Mouse (Mus musculus) cerebellum, adult 8-10 months (tissue): ENCODE data around the gene Erbb3.

ENCODE experiments used
- DNase-seq: peaks from one replicate; pipeline ENCODE4 v3.0.0; 2022

Gene Erbb3

DNA sequence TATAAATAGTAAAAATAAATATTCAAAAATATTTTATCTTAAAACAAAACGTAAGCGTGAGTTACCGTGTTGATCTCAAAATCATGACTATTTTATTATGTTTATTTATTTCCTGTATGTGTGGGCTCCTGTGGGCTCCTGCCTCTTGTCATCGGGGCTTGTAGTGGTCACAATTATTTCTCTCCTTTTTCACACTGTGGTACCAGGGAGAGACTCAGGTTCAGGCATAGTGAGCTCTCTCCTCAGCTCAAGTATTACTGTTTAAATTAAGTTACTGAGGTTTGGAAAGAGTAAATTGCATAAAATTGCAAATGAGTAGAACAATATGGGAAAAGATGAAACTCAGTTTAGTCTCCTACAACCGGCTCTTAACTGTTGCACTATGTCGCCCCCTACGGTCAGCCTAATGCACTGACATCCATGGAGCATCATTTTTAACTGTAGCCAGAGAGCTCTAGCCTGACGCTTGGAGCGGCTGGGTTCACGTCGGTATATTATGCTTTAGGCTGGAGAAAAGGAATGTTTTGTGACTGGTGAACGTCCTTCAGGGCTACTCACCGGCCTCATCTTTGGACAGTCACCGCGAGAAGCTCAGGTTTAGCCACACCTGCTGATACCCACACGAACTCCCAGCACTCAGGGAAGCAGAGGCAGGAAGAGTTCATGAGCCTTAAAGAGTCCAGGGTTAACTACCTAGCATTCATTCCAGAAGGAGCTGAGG is 23.1 kb upstream of the Erbb3 start:
- DNase-seq, result peak; percentile 73

DNA sequence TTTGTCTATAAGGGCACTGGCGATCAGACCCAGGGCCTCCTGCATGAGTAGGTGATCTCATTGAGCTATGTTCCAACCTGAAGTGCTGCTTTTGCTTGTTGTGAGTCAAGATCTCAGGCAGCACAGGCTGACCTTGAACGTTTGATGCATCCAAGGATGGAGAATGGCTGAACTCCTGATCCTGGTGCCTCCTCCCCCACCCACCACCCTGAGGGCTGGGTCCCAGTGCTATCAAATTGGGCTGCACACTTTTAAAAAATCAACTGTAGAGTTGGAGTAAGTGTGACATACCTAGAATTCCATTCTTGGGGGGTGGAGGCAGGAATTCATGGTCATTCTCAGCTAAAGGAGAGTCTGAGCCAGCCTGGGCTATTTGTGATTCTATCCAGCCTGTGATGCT is 17.0 kb upstream of the Erbb3 start:
- DNase-seq, result no peak

DNA sequence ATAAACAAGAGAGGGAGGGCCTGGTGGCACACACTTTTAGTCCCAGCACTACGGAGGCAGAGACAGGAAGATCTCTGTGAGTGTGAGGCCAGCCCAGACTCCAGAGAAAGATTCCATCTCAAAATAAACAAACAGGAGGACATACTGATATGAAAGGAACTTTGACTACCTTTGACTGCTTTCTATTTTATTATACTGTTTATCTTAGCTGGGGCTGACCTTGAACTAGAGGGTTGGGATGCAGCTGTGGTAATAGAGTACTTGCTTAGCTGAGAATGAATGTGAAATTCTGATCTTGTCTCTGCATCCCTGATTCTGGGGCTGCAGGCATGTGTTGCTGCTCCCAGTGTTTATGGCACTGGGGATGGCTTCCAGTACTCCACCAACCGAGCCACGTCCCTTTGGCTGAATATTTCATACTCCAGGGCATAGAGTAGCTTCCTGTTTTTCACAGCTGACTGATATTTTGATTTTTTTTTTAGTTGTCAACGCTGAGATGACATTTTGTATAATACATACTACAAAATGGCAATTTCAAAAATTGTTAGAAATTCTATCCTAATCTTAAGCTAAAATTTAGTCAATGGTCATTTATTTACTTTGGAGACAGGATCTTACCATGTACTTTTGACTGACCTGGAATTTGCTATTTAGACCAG is 13.1 kb upstream of the Erbb3 start:
- no peak for DNase-seq

DNA sequence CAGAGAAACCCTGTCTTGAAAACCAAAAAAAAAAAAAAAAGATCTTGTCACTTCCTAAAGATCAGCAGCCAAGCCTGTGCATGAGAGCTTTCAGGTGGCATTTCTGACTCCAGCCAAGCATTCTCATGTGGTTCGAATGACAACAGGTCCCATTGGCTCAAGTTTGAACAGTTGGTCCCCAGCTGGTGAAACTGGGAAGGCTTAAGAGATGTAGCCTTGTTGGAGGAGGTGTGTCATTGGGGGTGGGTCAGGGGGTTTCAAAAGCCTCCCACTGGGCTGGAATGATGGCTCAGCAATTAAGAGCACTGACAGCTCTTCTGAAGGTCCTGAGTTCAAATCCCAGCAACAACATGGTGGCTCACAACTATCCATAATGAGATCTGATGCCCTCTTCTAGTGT is 12.0 kb upstream of the Erbb3 start:
- DNase-seq, result no peak

DNA sequence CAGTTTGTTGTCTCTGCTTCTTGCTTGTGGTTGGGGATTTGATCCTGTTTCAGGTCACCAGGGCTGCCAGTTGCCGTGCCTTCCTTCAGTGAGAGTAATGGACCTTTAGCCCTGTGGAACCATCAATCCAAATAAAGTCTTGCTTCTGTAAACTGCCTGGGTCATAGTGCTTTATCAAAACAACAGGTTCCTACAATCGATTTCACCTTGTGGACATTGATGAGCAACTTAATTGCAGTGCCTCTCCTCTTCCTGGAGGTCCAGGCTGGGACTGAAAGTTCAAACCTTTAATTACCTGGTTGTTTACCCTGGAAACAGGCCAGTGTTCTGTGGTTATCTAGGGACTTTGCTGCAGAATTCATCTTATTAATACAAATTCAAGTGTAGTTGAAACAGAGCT is 9.0 kb upstream of the Erbb3 start:
- DNase-seq, result no peak

DNA sequence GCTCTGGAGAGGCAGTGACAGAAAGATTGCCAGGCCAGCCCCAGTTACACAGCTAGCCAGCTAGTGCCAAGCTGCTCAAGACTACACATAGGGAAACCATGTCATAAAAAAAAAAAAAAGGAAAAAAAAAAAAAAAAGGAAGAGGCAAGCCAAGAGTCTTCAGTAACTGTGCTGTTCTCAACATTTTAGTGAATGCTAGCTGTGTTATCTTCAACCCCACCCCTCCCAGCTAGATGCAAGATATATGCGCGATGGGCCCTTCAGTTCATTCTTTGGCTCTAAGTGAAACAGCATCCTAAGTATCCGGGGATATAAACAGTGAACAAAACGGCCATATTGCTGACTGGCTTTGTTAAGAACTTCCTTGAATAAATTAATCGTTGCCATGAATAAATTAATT is 3.3 kb upstream of the Erbb3 start:
- DNase-seq, result no peak

DNA sequence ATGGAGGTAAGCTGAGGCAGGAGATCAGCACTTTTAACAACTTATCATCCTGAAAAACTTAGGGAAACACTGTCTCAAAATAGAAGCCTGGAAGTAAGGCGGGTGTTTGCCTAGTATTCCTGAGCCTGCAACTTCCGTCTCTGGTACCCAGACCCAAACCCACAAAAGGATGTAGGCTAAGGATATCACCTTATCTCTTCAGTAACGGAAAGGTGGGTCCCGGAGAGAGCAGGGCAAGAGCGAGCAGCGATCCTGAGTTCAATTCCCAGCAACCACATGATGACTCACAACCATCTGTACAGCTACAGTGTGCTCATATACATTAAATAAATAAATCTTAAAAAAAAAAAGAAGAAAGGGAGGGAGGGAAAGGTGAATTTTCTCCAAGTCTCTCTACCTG is 2.0 kb upstream of the Erbb3 start:
- no peak for DNase-seq

DNA sequence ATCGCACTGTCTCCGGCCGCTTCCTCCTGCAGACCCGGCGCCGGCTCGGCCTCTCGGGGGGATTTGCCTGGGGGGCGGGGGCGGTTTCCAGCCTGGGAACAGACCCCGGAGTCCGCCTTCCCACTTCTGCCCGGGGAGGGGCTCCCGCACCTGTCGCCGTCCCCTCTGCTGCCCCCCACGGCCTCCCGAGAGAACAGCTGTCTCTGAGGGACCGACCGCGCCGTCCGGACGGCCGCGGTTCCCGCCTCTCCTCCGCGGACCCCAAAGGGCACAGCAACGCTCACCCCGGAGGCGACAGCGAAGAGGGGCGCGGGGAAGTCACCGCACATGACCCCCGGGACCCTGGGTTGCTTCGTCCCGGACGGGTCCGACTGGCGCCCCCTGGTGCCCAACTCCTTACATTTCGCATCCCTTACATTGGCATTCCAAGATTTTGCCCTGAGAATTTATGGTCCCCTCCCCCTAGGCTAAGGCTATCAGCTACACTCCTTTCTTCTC is 790 bp upstream of the Erbb3 start:
- DNase-seq, result peak; percentile 64

DNA sequence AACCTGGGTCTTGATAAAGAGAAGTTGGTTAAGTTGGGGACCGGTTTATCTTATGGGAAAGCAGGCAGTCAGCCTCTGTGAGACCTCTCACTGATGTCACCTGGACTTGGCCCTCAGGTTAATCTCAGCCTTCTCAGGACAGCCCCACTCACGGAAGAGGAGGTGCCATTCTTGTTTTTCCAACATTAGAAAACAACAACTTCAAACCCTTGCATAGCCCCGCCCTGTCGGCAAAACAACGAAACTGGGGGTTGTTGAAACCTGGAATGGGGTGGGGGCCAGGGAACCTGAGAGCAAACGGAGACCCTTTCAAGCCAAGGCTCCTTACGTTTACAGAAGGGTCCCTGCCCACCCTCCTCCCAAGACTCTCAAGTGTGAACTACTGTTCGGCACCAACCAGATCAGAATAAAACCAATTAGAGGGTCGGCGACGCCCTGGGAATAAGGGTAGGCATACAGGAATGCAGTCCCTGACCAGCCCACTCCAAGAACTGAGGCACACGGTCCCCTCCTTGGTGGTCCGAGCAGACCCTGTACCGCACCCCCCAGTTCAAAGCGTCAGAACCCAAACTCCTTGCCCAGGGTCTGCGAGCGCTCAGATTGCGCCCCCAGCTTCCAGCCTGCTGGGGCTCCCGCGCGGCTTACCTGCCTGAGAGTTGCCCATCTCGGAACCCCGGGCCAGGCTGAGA is 533 bp downstream of the Erbb3 start:
- no peak for DNase-seq

DNA sequence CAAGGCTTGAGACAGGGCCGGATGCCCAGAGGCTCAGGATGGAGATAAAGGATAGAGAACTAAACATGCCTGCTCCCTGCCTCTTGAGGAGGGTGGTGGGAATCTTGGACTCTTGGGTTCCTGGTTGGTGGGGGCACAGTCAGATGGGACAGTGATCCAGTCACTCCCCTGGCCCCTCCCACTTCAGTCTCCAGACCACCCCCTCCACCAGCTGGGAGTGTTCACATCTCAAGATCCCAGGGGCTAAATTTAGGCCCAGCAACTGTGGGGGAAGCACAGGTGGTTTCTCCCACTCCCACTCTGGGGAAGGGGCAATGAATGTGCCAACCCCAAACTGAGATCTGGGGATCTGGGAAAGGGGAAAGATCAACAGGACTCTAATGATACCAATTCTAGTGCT is 1.3 kb downstream of the Erbb3 start:
- DNase-seq, result no peak

DNA sequence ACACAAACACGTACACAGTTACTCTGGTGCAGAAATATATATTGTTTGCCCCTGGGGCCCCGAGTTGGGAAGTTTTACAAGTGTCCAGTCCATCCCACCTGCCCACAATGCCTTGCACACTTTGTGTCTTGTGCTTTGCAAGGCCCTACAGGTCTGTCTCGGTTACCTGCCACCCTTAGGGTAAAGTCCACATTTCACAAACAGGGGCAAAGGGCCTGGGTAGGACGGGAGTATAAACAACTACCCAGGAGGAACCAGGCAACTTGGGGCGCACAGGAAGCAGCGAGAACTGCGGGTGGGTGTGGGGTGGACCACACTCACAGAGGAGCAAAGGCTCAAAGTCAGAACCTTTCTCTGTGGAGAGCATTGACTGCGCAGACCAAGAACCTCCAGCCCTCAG is 1.8 kb downstream of the Erbb3 start:
- DNase-seq, result no peak

DNA sequence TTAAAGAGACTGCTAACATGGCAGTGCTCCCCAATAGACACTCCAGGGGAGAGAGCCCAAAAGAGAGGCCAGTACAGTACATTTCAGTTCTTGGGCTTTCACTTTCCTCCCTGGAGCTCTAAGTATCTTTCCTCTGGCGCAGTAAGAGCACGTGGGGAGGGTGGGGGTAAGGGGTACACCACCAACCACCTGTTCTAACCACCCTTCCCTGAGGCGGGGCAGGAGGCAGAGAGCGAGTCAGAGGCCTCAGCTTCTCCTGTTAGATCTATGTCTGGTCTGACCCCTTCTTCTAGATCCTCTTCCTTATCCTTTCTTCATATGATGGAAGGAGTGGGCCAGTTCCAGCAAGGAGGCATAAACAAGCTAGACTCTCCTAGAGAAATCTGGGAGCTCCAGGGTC is 2.3 kb downstream of the Erbb3 start:
- DNase-seq, result no peak

DNA sequence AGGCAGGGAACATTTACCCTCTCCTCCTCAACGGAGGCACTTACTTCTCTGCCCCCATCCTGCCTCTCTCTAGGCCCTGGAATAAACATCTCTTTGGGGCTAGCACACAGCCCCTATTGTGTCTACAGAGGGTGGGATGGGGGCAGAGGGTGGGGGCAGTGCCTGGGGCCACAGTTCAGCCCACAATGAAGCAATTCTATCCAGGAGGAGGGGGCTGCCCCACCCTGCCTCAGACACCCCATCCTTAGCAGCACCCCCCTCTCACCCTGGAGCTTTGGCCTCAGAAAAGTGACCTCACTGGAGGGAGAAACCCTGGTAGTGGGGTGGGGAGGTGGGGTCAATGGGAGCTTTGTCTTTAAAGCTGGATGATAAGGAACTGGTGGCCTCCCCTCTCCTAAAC is 2.9 kb downstream of the Erbb3 start:
- no peak for DNase-seq

DNA sequence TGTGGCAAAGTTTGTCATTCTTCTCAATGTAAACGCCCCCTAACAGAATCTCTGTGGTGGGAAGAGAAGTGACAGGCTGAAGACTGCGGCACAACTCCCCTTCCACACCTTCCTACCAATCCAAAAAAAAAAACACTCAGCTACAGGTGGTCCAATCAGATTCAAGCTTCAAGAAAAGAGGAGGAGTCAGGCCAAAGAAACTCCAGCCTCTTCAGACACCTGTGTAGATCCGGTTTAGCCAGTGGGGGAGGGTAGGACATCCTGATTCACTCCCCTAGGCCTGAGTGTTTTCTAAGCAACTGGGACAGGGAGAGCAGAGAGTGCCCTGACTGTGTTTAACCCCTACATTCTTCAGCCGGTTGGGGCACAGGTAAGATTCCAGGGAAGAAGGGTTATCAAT is 5.1 kb downstream of the Erbb3 start:
- no peak for DNase-seq

DNA sequence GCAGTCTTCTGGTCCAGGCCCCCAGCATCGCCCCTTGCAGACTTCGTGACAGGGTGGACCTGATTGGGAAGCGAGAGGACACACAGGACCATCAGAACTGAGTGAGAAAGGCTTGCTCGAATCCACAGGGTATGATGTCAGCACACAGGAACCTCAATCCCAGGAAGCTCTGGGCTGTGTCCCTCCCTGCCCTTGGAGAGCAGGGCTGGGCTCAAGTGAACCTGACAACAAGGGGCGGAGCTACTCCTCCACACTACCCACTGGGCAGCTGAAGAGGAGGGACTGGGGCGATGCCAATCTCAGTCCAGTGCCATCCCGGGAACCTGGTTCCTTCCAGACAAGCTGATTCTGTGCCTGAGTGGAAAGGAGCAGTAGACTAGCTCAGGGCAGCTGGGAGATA is 5.8 kb downstream of the Erbb3 start:
- DNase-seq, result peak; percentile 45

DNA sequence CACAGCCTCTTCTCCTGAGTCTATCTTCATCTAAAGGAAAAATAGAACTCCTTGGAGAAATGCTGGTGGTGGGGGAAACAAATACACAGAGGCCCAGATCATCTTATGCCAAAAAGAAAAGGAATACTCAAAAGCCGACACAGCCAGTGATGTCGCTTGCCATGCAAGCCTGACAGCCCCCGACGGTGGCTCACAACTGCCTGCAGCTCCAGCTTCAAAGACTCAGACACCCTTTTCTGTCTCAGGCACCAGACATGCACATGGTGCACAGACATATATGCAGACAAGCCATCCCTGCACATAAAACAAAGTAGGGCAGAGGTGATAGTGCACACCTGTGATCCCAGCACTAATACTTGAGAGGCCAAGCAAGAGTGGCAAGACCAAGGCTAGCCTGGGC is 9.7 kb downstream of the Erbb3 start:
- no peak for DNase-seq

DNA sequence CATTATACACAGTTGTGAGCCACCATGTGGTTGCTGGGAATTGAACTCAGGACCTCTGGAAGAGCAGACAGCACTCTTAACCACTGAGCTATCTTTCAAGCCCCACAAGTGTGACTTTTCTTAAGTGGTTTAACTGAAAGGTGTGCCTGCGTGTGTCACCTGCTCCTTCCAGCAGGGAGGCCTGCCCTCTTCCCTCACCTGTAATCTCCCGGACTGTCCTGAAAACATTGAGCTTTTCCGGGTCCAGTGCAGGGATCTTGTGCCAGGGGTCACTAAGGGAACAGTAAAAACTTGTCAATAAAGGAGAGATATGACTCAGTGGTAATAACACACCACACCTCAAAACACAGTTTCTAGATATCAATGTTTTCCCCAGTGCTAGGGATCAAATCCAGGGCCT is 10.2 kb downstream of the Erbb3 start:
- DNase-seq, result no peak

DNA sequence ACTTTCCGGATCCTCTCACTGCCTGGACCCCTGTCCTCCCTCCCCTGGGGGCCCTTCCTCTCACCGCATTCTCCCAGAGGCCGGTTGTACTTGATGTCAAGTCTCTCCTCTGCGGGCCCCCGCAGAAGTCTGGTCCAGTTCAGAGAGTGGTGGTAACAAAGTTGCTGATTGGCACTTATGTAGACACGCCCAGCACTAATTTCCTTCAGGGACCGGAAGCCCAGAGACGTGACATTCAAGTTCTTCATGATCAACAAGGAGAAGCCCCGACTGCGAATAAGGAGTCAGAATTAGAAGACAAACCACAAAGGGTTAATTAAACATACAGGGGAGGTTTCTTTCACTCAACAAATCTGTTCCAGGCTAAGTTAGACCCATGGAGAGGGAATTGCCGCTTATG is 11.1 kb downstream of the Erbb3 start:
- DNase-seq, result no peak

DNA sequence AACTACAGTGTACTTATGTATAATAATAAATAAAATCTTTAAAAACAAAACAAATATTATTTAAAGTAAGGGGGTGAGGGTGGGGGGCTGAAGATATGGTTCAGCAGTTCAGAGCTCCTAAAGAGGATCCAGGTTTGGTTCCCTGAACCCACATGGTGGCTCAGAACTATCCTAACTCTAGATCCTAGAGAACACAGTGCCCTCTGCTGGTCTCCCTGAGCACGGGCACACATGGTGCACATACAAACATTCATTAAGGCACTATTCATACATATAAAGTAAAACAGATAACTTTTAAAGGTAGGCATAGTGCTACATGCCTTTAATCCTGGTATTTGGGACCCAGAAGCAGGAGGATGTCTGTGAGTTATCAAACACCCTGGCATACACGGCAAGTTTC is 14.4 kb downstream of the Erbb3 start:
- DNase-seq, result no peak

DNA sequence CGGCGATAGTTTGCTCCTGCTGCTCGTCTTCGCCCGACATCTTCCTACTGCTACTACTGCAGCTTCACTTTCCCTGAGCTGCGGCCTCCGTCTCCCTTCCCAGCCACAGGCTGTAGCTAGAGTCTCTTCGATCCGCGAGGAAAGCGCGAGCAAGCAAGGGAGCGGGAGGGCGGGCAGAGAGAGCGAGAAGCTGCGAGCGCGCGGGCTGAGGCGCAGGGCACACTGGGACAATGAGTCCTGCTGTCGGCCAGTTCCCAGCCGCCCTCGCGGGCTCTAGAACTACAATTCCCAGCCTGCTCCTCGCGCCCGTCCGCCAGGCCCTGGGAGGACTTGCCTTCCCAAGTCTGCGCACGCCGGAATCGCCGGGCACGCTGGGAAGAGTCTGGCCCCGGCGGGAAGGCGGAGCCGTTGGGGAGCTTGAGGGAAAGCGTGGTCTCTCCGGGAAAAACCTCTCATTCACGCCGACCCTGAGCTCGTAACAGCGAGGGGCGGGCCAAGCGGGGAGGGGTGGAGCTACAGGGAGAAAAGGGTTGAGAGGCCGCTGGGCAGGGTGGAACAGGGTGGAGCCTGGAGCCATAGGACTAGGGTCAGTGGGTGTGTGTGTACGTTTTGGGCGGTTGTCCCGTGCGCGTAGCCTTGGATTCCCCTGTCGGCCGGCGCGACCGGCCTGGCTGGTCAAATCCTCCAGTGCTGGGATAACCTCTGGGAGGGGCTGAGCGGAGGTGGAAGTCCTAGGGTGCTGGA is 23.5 kb downstream of the Erbb3 start, which contains the start of gene Pa2g4:
Gene Pa2g4 (minus strand): TSS at position 200 of the 744 bp plus-strand sequence.
- DNase-seq, result peak; percentile 97

DNA sequence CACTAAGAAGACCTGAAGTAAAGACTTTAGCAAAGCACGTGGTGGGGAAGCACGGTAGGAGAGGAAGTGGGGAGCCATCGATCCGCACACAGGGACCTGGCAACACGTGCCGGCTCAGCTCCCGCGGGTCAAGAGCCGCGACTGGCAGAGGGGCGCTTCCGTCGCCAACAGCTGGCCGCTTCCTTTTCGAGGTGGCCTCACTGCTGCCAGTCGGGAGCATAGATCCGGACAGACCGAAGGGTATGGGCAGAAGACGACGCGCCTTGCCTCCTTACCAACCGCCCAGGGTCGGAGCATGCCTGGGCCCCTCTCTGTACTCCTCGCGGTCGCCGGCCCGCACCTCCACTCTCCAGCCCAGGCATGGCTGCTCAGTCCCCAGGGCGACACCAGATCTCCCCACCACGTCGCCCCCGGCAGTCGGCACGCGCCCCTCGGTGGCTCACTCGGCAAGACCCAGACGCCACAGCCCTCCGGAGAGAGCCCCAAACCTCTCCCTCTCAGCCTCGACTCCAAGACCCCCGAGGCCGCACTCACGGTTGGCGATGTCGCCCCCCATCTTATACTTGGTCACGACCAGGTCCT is 24.2 kb downstream of the Erbb3 start:
- DNase-seq, result peak; percentile 28

DNA sequence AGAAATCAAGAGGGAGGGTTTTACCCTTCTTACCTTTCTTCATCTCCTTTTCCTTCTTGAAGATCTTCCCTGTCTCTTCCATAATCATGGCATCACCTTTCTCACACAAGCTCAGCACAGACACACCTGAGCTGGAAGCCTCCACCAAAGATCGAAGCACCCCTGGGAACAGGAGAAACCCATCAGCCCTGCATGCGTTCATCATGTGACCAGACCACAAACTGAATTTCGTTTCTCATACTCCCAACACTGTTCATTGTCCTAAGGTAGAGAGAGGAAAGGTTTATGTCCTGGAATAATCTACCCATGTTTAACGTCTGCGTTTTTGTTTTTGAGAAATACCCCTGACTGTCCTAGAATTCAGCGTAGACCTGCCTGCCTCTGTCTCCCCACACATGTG is 25.9 kb downstream of the Erbb3 start:
- DNase-seq, result no peak

DNA sequence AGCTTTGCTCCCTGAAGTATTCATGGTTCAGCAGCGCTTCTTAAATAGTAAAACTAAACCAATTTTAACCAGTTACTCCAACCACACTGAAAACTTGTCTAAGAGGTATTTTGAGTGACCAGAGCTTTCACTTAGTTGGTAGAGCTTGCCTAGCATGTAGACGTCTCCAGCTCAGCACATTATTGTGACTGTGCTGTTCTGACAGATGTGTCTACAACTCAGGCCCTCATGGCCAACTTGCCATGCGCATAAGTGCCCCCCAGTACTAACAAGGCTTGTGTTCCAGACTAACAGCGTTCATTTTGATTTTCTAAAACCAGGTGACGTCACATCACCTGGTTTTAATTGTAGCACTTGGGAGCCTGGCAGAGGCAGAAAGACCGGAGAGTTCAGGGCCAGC is 32.5 kb downstream of the Erbb3 start:
- DNase-seq, result no peak
